Mouse (Mus musculus): ENCODE data around the gene Ttll3. TPM values are rescaled to one million over a fixed set of nuclear protein-coding genes. Genes with fewer than 3 reads are reported as not detected.

Ttll3 gene
- total and polyA plus RNA-seq, 3 experiments: 0.87 to 5.3 (median 4.4) TPM

DNA sequence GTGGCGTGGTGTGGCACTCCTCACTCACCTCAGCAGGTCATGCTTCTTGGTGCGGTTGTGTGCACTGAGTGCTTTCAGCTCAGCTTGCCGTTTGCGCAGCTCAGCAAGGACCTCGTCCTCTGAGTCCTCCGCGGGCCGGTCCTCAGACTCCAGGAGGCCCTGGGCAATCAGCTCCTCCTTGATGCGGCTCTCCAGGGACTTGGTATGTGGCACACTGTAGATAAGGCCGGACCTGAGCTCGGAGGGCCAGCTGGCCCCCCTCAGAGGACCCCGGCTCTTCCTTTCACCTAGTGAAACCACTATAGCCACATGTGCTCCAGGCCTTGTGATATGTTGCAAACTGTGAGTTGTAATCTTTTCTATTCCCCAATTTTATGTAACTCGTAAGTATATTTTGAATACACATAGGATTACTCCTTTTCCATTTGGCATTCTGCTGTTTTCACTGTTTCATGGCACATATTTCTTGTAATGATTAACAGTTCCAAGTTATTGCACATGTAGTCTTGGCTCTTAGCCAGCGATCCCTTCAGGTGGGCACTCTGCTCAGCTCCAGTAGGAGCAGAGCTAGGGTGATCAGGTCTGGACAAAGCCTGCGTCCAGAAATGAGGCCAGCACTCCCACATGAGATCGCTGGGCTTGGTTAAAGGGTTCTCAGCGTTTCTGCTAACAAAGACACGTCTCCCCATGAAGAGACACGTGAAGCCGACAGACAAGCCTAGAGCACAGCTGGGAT lies 18.7 kb upstream of the Ttll3 start:
- H3K36me3 ChIP-seq (replicated peaks in 1 of 2; ENCODE audit: control insufficient read depth in 1 of 2, insufficient read depth in 1 of 2, low read length in 1 of 2): peaks cover 66 to 85% of the 10 kb centered on the region in 2 experiments
- DNase-seq (ENCODE audit: extremely low read depth): no peak
- TF ChIP-seq USF2 (conservative IDR thresholded peaks at IDR 0.05; ENCODE audit: low read depth, low read length): no peak
- no peak for TF ChIP-seq CTCF (conservative IDR thresholded peaks at IDR 0.05 in 1 of 2, IDR thresholded peaks at IDR 0.05 in 1 of 2; ENCODE audit: low read depth in 2 of 2, low read length in 2 of 2)
- no peak for TF ChIP-seq MXI1 (IDR thresholded peaks at IDR 0.05; ENCODE audit: low read depth, low read length)
- TF ChIP-seq USF1 (IDR thresholded peaks at IDR 0.05; ENCODE audit: low read depth, low read length): no peak
- no peak for TF ChIP-seq BHLHE40 (IDR thresholded peaks at IDR 0.05; ENCODE audit: low read depth, low read length)
- no peak for TF ChIP-seq MEF2A (IDR thresholded peaks at IDR 0.05; ENCODE audit: borderline replicate concordance, low read depth, low read length)
- TF ChIP-seq NELFE (IDR thresholded peaks at IDR 0.05; ENCODE audit: low read depth, low read length): no peak
- no peak for TF ChIP-seq POLR2A (IDR thresholded peaks at IDR 0.05; ENCODE audit: low read depth, low read length)
- TF ChIP-seq E2F4 (IDR thresholded peaks at IDR 0.05; ENCODE audit: insufficient replicate concordance, low read depth, low read length): no peak
- no peak for TF ChIP-seq ETS1 (conservative IDR thresholded peaks at IDR 0.05; ENCODE audit: low read depth, low read length)
- no peak for TF ChIP-seq JUND (conservative IDR thresholded peaks at IDR 0.05; ENCODE audit: low read depth, low read length)
- no peak for TF ChIP-seq IRF4 (IDR thresholded peaks at IDR 0.05; ENCODE audit: low read depth, low read length)
- TF ChIP-seq PAX5 (IDR thresholded peaks at IDR 0.05; ENCODE audit: low read length): no peak
- no peak for TF ChIP-seq CHD2 (IDR thresholded peaks at IDR 0.05; ENCODE audit: low read length)
- TF ChIP-seq SIN3A (IDR thresholded peaks at IDR 0.05; ENCODE audit: low read length): no peak
- no peak for TF ChIP-seq HCFC1 (IDR thresholded peaks at IDR 0.05; ENCODE audit: low read depth, low read length)
- H3K9ac ChIP-seq (ENCODE audit: insufficient read depth, low read depth): no peak overlapping the region
- H3K4me1 ChIP-seq (ENCODE audit: control insufficient read depth in 1 of 2, insufficient read depth in 2 of 2): no peaks in the 10 kb centered on the region
- dilution Hi-C loops (cut with MboI; ENCODE audit: extremely low pct_ligation_motif_present, extremely low pct_unique_long_range_greater_than_20kb, low sequenced_read_pairs) (no loop called here), in situ Hi-C loops (cut with MboI; ENCODE audit: low pct_ligation_motif_present, low pct_unique_long_range_greater_than_20kb, low sequenced_read_pairs) (no loop called here)
- H3K27ac ChIP-seq (ENCODE audit: insufficient read depth, low read depth): no peak overlapping the region
- no peaks in the 10 kb centered on the region for H3K79me2 ChIP-seq (replicated peaks; ENCODE audit: control insufficient read depth, extremely low read depth, insufficient read depth, poor library complexity, severe bottlenecking)
- no peaks in the 10 kb centered on the region for H3K9me3 ChIP-seq (replicated peaks; ENCODE audit: low read length)
- H3K27me3 ChIP-seq (replicated peaks): no peaks in the 10 kb centered on the region
- H3K4me2 ChIP-seq (ENCODE audit: insufficient read depth, low read depth, poor library complexity, severe bottlenecking): no peak overlapping the region
- no peak overlapping the region for H3K4me3 ChIP-seq (replicated peaks in 1 of 3; ENCODE audit: low read depth in 2 of 3, low read length in 2 of 3, poor library complexity in 1 of 3)

DNA sequence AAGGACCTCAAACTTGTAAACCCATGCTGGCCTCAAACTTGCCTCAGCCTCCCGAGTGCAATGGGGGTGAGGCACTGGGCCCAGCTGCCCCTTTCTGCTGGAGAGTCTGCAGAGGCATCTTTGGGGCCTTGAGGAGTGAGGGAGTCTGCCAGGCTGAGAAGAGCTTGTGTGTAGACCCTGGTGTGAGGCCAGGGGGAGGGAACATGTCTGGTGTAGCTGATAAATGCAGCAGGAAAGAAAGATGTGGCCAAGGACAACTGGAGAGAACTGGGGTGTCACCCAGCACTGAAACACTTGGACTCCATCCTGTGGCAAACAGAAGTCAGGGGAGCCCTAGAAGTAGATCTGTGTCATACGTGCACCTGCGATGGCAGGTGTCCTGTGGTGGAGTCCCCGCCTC lies 15.6 kb upstream of the Ttll3 start:
- TF ChIP-seq ZNF384 (IDR thresholded peaks at IDR 0.05; ENCODE audit: low read depth, low read length) (no peak), MAFK (IDR thresholded peaks at IDR 0.05; ENCODE audit: insufficient replicate concordance, low read length) (no peak), TBP (conservative IDR thresholded peaks at IDR 0.05; ENCODE audit: low read depth, low read length) (no peak), PAX5 (IDR thresholded peaks at IDR 0.05; ENCODE audit: low read length) (no peak)
- no peak overlapping the region for H3K4me3 ChIP-seq (replicated peaks in 1 of 3; ENCODE audit: low read depth in 2 of 3, low read length in 2 of 3, poor library complexity in 1 of 3)
- dilution Hi-C loops (cut with MboI; ENCODE audit: extremely low pct_ligation_motif_present, extremely low pct_unique_long_range_greater_than_20kb, low sequenced_read_pairs) (no loop called here), in situ Hi-C loops (cut with MboI; ENCODE audit: low pct_ligation_motif_present, low pct_unique_long_range_greater_than_20kb, low sequenced_read_pairs) (no loop called here)
- H3K36me3 ChIP-seq (replicated peaks in 1 of 2; ENCODE audit: control insufficient read depth in 1 of 2, insufficient read depth in 1 of 2, low read length in 1 of 2): peaks cover 58 to 72% of the 10 kb centered on the region in 2 experiments
- no peak overlapping the region for H3K9ac ChIP-seq (ENCODE audit: insufficient read depth, low read depth)
- H3K27me3 ChIP-seq (replicated peaks): no peaks in the 10 kb centered on the region
- peaks cover 0 to 9% of the 10 kb centered on the region in 2 experiments; a peak in 2 of 4 replicates for H3K4me1 ChIP-seq (ENCODE audit: control insufficient read depth in 1 of 2, insufficient read depth in 2 of 2)
- H3K4me2 ChIP-seq (ENCODE audit: insufficient read depth, low read depth, poor library complexity, severe bottlenecking): no peak overlapping the region
- no peak for DNase-seq (ENCODE audit: extremely low read depth)
- no peak overlapping the region for H3K27ac ChIP-seq (ENCODE audit: insufficient read depth, low read depth)
- no peaks in the 10 kb centered on the region for H3K9me3 ChIP-seq (replicated peaks; ENCODE audit: low read length)
- peaks cover 5% of the 10 kb centered on the region for H3K79me2 ChIP-seq (replicated peaks; ENCODE audit: control insufficient read depth, extremely low read depth, insufficient read depth, poor library complexity, severe bottlenecking)

All from CH12.LX (cell line).